Mouse (Mus musculus) heart, postnatal 36 days (tissue): Measurements from ENCODE around the gene Sla2. TPM values are rescaled to one million over a fixed set of nuclear protein-coding genes. Genes with fewer than 3 reads are reported as not detected.
"Not testable (repeated sequence)": the region's sequence is repeated elsewhere in the genome, so short reads cannot be mapped to it uniquely, and the experiment has no call there.

Source experiments
- DNase-seq, 2 experiments: peaks; one replicate each; pipeline ENCODE4 v3.0.0; 2021 to 2022
- intact Hi-C: fragments of 180-260 bp; cut with DNase I; formaldehyde crosslinking; loops from one replicate; pipeline ENCODE4 v1.15.1; 2025
- total RNA-seq, 2 experiments: library from RNA; stranded (reverse); gene quantifications; 2 replicates each; pipeline ENCODE4 v1.2.3; 2021

The Sla2 gene
- total RNA-seq, 2 experiments from 2014 or later = not detected

GRCm38 (mm10) chr2:156841841-156842706, 44.9 kb downstream of the Sla2 start:
- DNase-seq = peak; percentile 33 to 37
- intact Hi-C loops = no loop called here

DNA sequence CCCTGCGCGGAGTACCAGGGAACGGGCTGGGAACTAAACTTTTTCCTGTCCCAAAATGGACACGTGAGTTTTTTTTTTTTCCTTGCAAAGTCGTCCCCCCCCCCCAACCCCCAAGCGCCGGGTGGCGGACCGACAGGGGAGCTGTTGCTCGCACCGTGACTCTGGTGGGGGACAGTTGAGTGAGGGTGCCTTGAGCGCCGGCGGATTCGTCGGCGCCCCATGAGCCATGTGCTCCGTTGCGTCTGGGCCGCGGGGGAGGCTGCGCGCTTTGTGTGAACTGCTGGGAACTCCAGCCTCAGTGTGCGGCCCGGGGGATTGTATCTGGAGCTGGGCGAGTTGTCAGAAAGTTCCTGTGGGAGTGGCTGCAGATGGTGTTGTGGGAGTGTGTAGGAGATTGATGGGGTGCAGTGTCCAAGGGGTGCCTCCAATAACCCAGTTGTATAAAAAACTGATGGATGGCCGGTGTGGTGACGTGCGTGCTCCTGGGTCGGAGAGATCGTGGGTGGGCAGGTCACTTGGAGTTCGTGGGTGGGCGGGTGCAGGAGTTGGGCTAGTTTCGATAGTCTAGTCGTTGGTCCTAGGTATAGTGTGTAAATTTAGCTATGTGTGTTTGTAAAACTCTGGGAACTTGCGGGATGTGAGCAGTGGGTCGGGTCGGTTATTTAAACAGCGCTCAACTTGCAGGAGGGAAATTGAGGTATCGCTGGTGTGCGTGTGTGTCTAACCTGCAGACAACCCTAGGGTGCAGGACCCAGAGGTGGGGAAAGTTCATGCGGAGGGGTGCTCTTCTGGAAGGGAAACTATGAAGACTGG, 45.8 kb downstream of the Sla2 start:
- intact Hi-C loops = no loop called here

GRCm38 (mm10) chr2:156840301-156841027, 46.5 kb downstream of the Sla2 start:
- intact Hi-C loops = no loop called here
- peak; percentile 23 to 41 for DNase-seq

More for the DNA sequence above, 45.8 kb downstream of the Sla2 start:
- peak in 1 of 2 experiments; percentile 43 for DNase-seq

- intact Hi-C loops = no loop called here
Measured at GRCm38 (mm10) chr2:156839319-156840191, 47.4 kb downstream of the Sla2 start, which contains the start of gene Tgif2. Gene Tgif2 (plus strand): TSS chr2:156840007.

GRCm38 (mm10) chr2:156838839-156839238, 48.2 kb downstream of the Sla2 start:
- intact Hi-C loops = no loop called here
- DNase-seq = no peak

More at GRCm38 (mm10) chr2:156839319-156840191, 47.4 kb downstream of the Sla2 start, which contains the start of gene Tgif2:
- DNase-seq = peak; percentile 41 to 53

DNA sequence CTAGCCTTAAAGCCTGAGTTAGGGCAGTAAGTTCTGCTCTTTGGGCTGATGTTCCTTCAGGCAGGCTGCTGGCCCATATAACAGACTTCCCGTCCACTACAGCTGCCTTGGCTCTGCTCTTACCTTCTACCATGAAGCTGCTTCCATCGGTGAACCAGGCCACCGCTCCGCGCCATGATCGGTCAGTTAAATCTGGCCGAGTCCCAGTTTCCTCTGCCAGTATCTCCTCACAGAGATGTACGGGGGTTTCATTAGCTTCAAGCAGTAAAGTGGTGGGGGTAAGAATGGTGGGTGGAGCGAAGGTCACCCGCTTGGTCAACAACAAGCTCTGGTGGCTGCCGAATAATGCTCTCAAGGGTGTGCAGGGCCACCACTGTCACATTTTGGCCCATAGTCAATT, 52.7 kb downstream of the Sla2 start:
- intact Hi-C loops = no loop called here
- DNase-seq = no peak

DNA sequence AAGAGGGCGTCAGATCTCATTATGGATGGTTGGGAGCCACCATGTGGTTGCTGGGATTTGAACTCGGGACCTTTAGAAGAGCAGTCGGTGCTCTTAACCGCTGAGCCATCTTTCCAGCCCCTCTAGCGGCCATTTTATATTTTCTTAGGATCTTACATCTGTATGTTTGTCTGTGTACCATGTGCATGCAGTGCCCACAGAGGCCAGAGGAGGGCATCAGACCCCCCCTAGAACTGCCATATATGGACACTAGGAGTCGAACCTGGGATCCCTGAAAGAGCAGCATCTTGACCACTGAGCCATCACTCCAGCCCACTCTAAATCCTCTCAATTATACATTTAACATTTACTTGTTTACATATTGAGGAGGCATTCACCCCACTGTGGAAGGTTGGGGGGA, 61.9 kb downstream of the Sla2 start:
- DNase-seq, intact Hi-C loops: not testable (repeated sequence)

Other genes starting within 250 kb of the Sla2 start
- gene Myl9, start 111.8 kb downstream of the Sla2 start, total RNA-seq = 100 to 1,000 TPM in 1 of 2 experiments, 10 to 100 TPM in 1; 97.9 to 115 TPM
- gene Tgif2, start 47.2 kb downstream of the Sla2 start, total RNA-seq = under 1 TPM; 0.51 to 0.72 TPM
- gene 4930518I15Rik, start 29.2 kb downstream of the Sla2 start, total RNA-seq = 1 to 10 TPM in 1 of 2 experiments, under 1 TPM in 1; 0.65 to 1.1 TPM
- 100 to 1,000 TPM; 114 to 123 TPM for gene Rab5if, start 24.1 kb downstream of the Sla2 start, total RNA-seq
- gene Ndrg3, start 104.9 kb upstream of the Sla2 start, total RNA-seq = 10 to 100 TPM; 20.0 to 24.9 TPM
- 1 to 10 TPM; 1.6 to 2.2 TPM for gene Dsn1, start 120.0 kb upstream of the Sla2 start, total RNA-seq
- 10 to 100 TPM; 11.5 to 13.4 TPM for gene Soga1, start 192.1 kb upstream of the Sla2 start, total RNA-seq
- not detected for gene Tldc2, start 199.9 kb upstream of the Sla2 start, total RNA-seq
- gene Samhd1, start 248.1 kb upstream of the Sla2 start, total RNA-seq = 10 to 100 TPM; 21.9 to 29.5 TPM